Mouse (Mus musculus): Measurements from ENCODE around the gene Cped1.
"Not testable (repeated sequence)": the region's sequence is repeated elsewhere in the genome, so short reads cannot be mapped to it uniquely, and the experiment has no call there.

Gene Cped1

GRCm38 (mm10) chr6:22026761-22027594 is 41.3 kb downstream of the Cped1 start:
- DNase-seq (ENCODE audit: low read depth, low spot score) = no peak

GRCm38 (mm10) chr6:22027854-22028253 is 42.1 kb downstream of the Cped1 start:
- DNase-seq (ENCODE audit: low read depth, low spot score) = no peak

- peak; percentile 74 for DNase-seq (ENCODE audit: low read depth, low spot score)
These were observed 44.7 kb downstream of the Cped1 start for GRCm38 (mm10) chr6:22030381-22030780.

- no peak for DNase-seq (ENCODE audit: low read depth, low spot score)
These were observed 47.5 kb downstream of the Cped1 start for GRCm38 (mm10) chr6:22033188-22033587.

GRCm38 (mm10) chr6:22035408-22035807 is 49.7 kb downstream of the Cped1 start:
- DNase-seq (ENCODE audit: low read depth, low spot score) = no peak

GRCm38 (mm10) chr6:22035895-22036294 is 50.2 kb downstream of the Cped1 start:
- no peak for DNase-seq (ENCODE audit: low read depth, low spot score)

- DNase-seq (ENCODE audit: low read depth, low spot score) = no peak
These were observed 50.7 kb downstream of the Cped1 start for GRCm38 (mm10) chr6:22036396-22036795.

GRCm38 (mm10) chr6:22036911-22037310 is 51.2 kb downstream of the Cped1 start:
- no peak for DNase-seq (ENCODE audit: low read depth, low spot score)

- no peak for DNase-seq (ENCODE audit: low read depth, low spot score)
These were observed 51.8 kb downstream of the Cped1 start for GRCm38 (mm10) chr6:22037441-22038050.

GRCm38 (mm10) chr6:22039666-22040065 is 54.0 kb downstream of the Cped1 start:
- not testable (repeated sequence) for DNase-seq (ENCODE audit: low read depth, low spot score)

- DNase-seq (ENCODE audit: low read depth, low spot score) = no peak
These were observed 59.3 kb downstream of the Cped1 start for GRCm38 (mm10) chr6:22044880-22045605.

GRCm38 (mm10) chr6:22047101-22047500 is 61.4 kb downstream of the Cped1 start:
- no peak for DNase-seq (ENCODE audit: low read depth, low spot score)

- DNase-seq (ENCODE audit: low read depth, low spot score) = no peak
These were observed 63.4 kb downstream of the Cped1 start for GRCm38 (mm10) chr6:22049093-22049492.

GRCm38 (mm10) chr6:22051526-22051925 is 65.8 kb downstream of the Cped1 start:
- DNase-seq (ENCODE audit: low read depth, low spot score) = no peak

GRCm38 (mm10) chr6:22053014-22053413 is 67.3 kb downstream of the Cped1 start:
- no peak for DNase-seq (ENCODE audit: low read depth, low spot score)

- DNase-seq (ENCODE audit: low read depth, low spot score) = no peak
These were observed 78.6 kb downstream of the Cped1 start for GRCm38 (mm10) chr6:22064341-22064740.

- peak; percentile 42 for DNase-seq (ENCODE audit: low read depth, low spot score)
These were observed 85.0 kb downstream of the Cped1 start for GRCm38 (mm10) chr6:22070603-22071322.

GRCm38 (mm10) chr6:22071323-22071840 is 85.7 kb downstream of the Cped1 start:
- DNase-seq (ENCODE audit: low read depth, low spot score) = peak; percentile 43

- DNase-seq (ENCODE audit: low read depth, low spot score) = no peak
These were observed 87.0 kb downstream of the Cped1 start for GRCm38 (mm10) chr6:22072737-22073136.

GRCm38 (mm10) chr6:22074232-22075083 is 88.7 kb downstream of the Cped1 start:
- DNase-seq (ENCODE audit: low read depth, low spot score) = no peak

Data from brain, adult 2 months (tissue).